Mouse (Mus musculus) hindbrain, embryonic 15.5 days (tissue): ENCODE data around the gene Myh8. TPM values are rescaled to one million over a fixed set of nuclear protein-coding genes. Genes with fewer than 3 reads are reported as not detected.
A peak's percentile ranks its signal among the peaks of the same experiment; 100 is the strongest.

ENCODE experiments used
- ATAC-seq: fragments of 200-750 bp; cut with Nextera tagmentation; 2 replicates; pipeline ENCODE4 v1.8.0; 2017; ENCODE audit warnings: low read depth, moderate number of reproducible peaks, moderate TSS enrichment; ENCODE audit not compliant: low FRiP score
- H3K27ac ChIP-seq: fragments of 300-500 bp; sonication (generic); replicated peaks from 2 replicates; pipeline ENCODE4 v1.5.1; 2015; ENCODE audit warnings: mild to moderate bottlenecking, inconsistent platforms
- H3K27me3 ChIP-seq: fragments of 300-500 bp; sonication (generic); 2 replicates; pipeline ENCODE4 v1.6.1; 2015; ENCODE audit warnings: control low read depth, inconsistent platforms
- H3K36me3 ChIP-seq: fragments of 300-500 bp; sonication (generic); 2 replicates; pipeline ENCODE4 v1.6.1; 2015; ENCODE audit warnings: control low read depth, inconsistent platforms
- H3K4me1 ChIP-seq: fragments of 300-500 bp; sonication (generic); replicated peaks from 2 replicates; pipeline ENCODE4 v1.6.1; 2015; ENCODE audit warnings: control low read depth, inconsistent platforms
- H3K4me2 ChIP-seq: fragments of 300-500 bp; sonication (generic); 2 replicates; pipeline ENCODE4 v1.6.1; 2015; ENCODE audit warnings: moderate library complexity, mild to moderate bottlenecking, inconsistent platforms
- H3K4me3 ChIP-seq: fragments of 300-500 bp; sonication (generic); 2 replicates; pipeline ENCODE4 v1.5.1; 2015; ENCODE audit warnings: mild to moderate bottlenecking, inconsistent platforms
- H3K9ac ChIP-seq: fragments of 300-500 bp; sonication (generic); 2 replicates; pipeline ENCODE4 v1.6.1; 2015; ENCODE audit warnings: inconsistent platforms
- H3K9me3 ChIP-seq: fragments of 300-500 bp; sonication (generic); 2 replicates; pipeline ENCODE4 v1.6.1; 2016; ENCODE audit warnings: control low read depth, inconsistent platforms
- WGBS: fragments of 180-500 bp; shearing (Covaris S2); methylation state at CpG from one replicate; pipeline ENCODE4 v1.1.7; 2015; 5-methylcytosine and 5-hydroxymethylcytosine counted together
- polyA plus RNA-seq: library from polyadenylated mRNA; unstranded; fragments of >200 nt; fragmentation: Nextera tagmentation; extraction: Ambion mirVana; gene quantifications from 2 replicates; pipeline ENCODE4 v1.2.1, GENCODE M21; 2015

Myh8 gene
- polyA plus RNA-seq: 1.8 TPM in 2 replicates

DNA sequence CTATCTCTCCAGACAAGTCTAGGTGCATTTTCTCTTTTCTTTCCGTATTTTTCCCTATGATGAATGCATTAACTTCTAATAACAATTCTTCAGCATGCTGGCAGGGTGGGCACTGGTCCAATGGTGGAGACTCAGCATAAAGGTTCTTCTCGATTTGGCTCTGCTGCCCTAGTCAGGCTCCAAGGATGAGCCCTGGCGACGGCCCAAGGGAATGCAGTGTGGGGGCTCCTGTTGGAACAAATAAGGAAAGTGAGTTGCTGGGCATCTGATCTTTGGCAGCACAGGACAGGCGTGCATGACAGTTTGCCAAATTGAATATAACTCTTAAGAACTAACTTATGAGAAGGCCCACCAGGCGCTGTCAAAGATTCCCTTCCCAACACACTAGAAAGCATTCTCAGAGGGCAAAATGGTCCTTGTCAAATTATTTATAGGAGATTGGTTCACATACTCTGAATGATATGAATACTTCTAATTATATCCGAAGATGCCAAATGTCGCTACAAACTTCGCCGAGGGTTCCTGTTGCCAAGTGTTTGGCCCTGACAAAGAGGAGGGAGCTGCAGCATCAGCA, at the start of gene Myh8:
TSS of gene Myh8 (plus strand) at position 524 of the 574 bp plus-strand sequence.
- Histone ChIP-seq H3K27me3 (no peaks in the 10 kb centered on the region), H3K9me3 (no peaks in the 10 kb centered on the region), H3K27ac (no peak within 1 kb of the TSS), H3K4me2 (no peak within 1 kb of the TSS), H3K4me3 (no peak within 1 kb of the TSS), H3K36me3 (no peaks in the 10 kb centered on the region), H3K4me1 (peaks cover 8% of the 10 kb centered on the region; the same call in 1 of the 2 replicates), H3K9ac (no peak within 1 kb of the TSS)
- peak; percentile 42; the same call in 1 of the 2 replicates for ATAC-seq
- 64% methylated on average over 10 of the region's 10 CpGs for WGBS

DNA sequence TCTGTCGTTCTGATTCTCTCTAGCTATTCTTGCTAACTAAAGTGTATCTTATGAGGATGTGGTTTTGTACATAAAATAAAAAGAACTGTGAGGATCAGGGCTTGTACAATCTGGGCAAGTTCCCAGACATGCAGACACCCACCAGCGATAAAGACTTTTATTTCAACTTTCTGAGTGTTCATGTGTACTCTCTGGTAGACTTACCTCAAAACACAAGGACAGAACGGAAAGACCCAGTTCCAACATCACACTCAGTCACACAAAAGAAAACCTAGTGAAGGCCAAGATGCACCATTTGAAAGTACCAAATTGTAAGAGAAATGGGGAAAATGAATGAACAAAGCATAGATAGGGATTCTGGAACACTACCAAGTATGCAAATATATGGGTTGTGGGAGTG, 48.2 kb upstream of the Myh8 start:
- Histone ChIP-seq H3K9me3 (no peaks in the 10 kb centered on the region), H3K4me1 (no peaks in the 10 kb centered on the region), H3K4me3 (no peak overlapping the region), H3K27me3 (no peaks in the 10 kb centered on the region), H3K9ac (no peak overlapping the region), H3K27ac (no peak overlapping the region), H3K4me2 (no peak overlapping the region), H3K36me3 (no peaks in the 10 kb centered on the region)
- 82% methylated on average over 3 of the region's 3 CpGs for WGBS
- ATAC-seq: no peak

DNA sequence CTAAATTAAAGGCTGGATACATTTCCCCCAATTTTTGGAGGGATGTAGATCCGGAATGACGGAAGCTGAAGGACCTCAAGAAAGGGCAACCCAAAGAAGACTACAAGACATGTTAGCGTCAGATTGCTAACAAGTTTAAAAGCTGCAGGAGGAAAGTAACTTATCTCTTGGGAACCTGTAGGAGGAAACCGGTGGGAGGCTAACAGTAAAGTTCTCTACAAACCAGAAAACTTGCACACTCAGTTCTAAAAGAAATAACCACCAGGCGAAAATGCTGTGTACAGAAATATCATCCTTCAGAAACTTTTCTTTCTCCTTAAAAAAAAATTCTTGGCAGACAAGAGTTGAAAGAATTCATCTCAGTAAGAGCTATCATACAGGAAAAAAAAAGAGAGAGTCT, 47.8 kb upstream of the Myh8 start:
- 86% methylated on average over 5 of the region's 5 CpGs for WGBS
- Histone ChIP-seq H3K27ac (no peak overlapping the region), H3K9me3 (no peaks in the 10 kb centered on the region), H3K36me3 (no peaks in the 10 kb centered on the region), H3K4me3 (no peak overlapping the region), H3K27me3 (no peaks in the 10 kb centered on the region), H3K9ac (no peak overlapping the region), H3K4me2 (no peak overlapping the region), H3K4me1 (no peaks in the 10 kb centered on the region)
- ATAC-seq: no peak

- H3K4me3 ChIP-seq: no peak overlapping the region
- no peaks in the 10 kb centered on the region for H3K27me3 ChIP-seq
- no peaks in the 10 kb centered on the region for H3K9me3 ChIP-seq
- H3K4me2 ChIP-seq: no peak overlapping the region
- WGBS: 87% methylated on average over 2 of the region's 2 CpGs
- no peak overlapping the region for H3K27ac ChIP-seq
- no peak for ATAC-seq
- H3K36me3 ChIP-seq: no peaks in the 10 kb centered on the region
- H3K4me1 ChIP-seq: no peaks in the 10 kb centered on the region
- no peak overlapping the region for H3K9ac ChIP-seq
Measured at GRCm38 (mm10) chr11:67229946-67230345, 47.0 kb upstream of the Myh8 start.

DNA sequence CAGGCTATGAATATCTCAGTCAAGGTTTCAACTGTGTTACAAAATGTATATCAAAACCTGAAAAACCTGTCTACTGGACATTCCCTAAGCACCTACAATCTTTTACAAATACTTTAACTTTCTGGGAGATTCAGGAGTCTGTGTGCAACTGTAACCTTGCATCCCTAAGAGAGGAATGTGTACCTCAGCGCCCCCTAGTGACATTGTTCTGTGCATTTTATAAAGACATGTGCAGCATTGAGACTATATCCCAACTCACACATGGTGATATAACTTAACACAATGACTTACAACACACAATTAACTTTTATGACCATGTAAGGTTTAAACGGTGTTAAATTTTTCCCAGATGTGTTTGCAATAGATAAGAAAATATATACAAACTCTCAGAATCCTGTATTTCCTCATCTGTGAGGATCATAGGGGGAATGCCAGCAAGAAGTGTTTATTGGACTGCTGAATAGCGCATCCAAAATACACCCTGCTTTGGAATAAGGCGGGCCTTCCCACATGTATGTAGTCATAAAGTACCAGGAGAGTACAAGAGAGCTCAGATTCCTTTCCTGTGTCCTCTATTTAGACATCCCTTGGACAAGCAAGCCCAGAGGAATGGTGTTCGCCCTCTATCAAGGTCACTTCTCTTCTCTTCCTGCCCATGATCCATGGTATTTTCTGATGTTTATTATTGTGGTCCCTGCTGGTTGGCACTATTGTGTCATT, 41.1 kb upstream of the Myh8 start:
- Histone ChIP-seq H3K4me2 (no peak overlapping the region), H3K4me1 (no peaks in the 10 kb centered on the region), H3K9me3 (no peaks in the 10 kb centered on the region), H3K27me3 (no peaks in the 10 kb centered on the region), H3K27ac (no peak overlapping the region), H3K9ac (no peak overlapping the region), H3K36me3 (no peaks in the 10 kb centered on the region), H3K4me3 (no peak overlapping the region)
- ATAC-seq: no peak
- 65% methylated on average over 5 of the region's 5 CpGs for WGBS

GRCm38 (mm10) chr11:67236799-67237198, 40.1 kb upstream of the Myh8 start:
- Histone ChIP-seq H3K4me3 (no peak overlapping the region), H3K4me1 (no peaks in the 10 kb centered on the region), H3K27me3 (no peaks in the 10 kb centered on the region), H3K4me2 (no peak overlapping the region), H3K27ac (no peak overlapping the region), H3K9me3 (no peaks in the 10 kb centered on the region), H3K9ac (no peak overlapping the region), H3K36me3 (no peaks in the 10 kb centered on the region)
- no peak for ATAC-seq
- 92% methylated on average over 9 of the region's 9 CpGs for WGBS

DNA sequence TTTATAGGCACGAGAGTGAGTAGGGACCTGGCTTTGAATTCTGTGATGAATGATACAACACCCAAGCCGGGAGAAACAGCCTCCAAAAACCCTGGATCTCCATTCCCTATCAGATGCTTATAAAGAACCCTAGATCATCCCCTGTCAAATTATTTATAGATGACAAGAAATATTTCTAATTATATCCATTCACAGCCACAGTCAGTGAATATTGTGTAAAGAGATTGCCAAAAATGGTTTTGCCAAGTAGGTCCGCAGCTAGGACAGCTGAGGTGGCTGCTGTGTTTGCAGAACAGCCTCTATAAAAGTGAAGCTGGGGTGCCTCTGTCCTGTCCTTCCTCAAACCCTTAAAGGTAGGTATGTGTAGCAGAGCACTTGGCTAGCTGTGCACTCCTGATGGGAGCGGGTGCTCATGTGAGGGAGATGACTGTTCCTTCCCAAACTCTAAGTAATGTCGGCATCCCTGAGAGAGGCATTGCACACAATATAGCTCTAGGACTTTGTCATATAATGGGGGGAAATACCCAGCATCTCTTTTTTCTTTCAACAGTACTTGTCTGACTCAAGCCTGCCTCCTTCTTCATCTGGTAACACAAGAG, 39.3 kb upstream of the Myh8 start, which contains the start of gene Myh4:
TSS of gene Myh4 (plus strand) at position 549 of the 599 bp plus-strand sequence.
- no peak within 1 kb of the TSS for H3K27ac ChIP-seq
- no peak within 1 kb of the TSS for H3K4me2 ChIP-seq
- no peak for ATAC-seq
- H3K4me3 ChIP-seq: no peak within 1 kb of the TSS
- H3K4me1 ChIP-seq: no peaks in the 10 kb centered on the region
- no peaks in the 10 kb centered on the region for H3K9me3 ChIP-seq
- no peak within 1 kb of the TSS for H3K9ac ChIP-seq
- 74% methylated on average over 5 of the region's 5 CpGs for WGBS
- H3K36me3 ChIP-seq: no peaks in the 10 kb centered on the region
- no peaks in the 10 kb centered on the region for H3K27me3 ChIP-seq

GRCm38 (mm10) chr11:67241051-67241450, 35.9 kb upstream of the Myh8 start:
- WGBS: 85% methylated on average over 6 of the region's 6 CpGs

DNA sequence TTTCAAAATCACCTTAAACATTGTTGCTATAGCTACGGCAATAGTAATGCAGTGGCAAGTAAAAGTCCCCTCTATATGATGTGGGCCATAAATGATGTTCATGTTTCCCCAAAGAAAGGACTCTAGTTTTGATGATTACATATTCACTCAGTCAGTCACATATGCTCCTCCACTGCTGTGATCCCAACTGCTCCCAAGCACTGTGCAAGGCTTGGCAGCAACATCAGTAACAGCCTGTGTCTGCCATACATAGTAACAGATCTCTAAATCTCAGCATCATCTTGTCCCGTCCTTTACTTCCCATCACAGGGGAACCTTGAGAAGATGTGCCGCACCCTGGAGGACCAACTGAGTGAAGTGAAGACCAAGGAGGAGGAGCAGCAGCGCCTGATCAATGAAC, 23.2 kb upstream of the Myh8 start:
- no peak overlapping the region for H3K27ac ChIP-seq
- H3K9me3 ChIP-seq: no peaks in the 10 kb centered on the region
- no peaks in the 10 kb centered on the region for H3K36me3 ChIP-seq
- no peaks in the 10 kb centered on the region for H3K27me3 ChIP-seq
- no peak for ATAC-seq
- no peak overlapping the region for H3K4me3 ChIP-seq
- H3K9ac ChIP-seq: no peak overlapping the region
- H3K4me1 ChIP-seq: no peaks in the 10 kb centered on the region
- H3K4me2 ChIP-seq: no peak overlapping the region
- 90% methylated on average over 4 of the region's 4 CpGs for WGBS

More at GRCm38 (mm10) chr11:67241051-67241450, 35.9 kb upstream of the Myh8 start:
- H3K36me3 ChIP-seq: no peaks in the 10 kb centered on the region
- H3K27me3 ChIP-seq: no peaks in the 10 kb centered on the region
- ATAC-seq: no peak
- H3K4me2 ChIP-seq: no peak overlapping the region
- H3K9ac ChIP-seq: no peak overlapping the region
- H3K27ac ChIP-seq: no peak overlapping the region
- no peak overlapping the region for H3K4me3 ChIP-seq
- H3K4me1 ChIP-seq: no peaks in the 10 kb centered on the region
- H3K9me3 ChIP-seq: no peaks in the 10 kb centered on the region

DNA sequence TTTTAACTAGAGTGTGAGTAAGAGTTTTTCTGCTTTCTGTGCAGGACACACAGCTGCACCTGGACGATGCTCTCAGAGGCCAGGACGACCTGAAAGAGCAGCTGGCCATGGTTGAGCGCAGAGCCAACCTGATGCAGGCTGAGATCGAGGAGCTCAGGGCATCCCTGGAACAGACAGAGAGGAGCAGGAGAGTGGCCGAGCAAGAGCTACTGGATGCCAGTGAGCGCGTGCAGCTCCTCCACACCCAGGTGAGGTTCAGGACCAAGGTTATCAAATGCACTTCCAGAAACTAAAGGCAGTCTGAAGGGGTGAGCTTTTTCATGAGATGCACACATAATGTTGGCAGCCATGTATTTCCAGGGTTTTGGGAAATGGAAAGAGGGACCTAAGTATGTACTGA, 19.9 kb upstream of the Myh8 start:
- Histone ChIP-seq H3K9ac (no peak overlapping the region), H3K4me2 (no peak overlapping the region), H3K36me3 (no peaks in the 10 kb centered on the region), H3K27me3 (no peaks in the 10 kb centered on the region), H3K4me1 (no peaks in the 10 kb centered on the region), H3K27ac (no peak overlapping the region), H3K4me3 (no peak overlapping the region), H3K9me3 (no peaks in the 10 kb centered on the region)
- WGBS: 90% methylated on average over 7 of the region's 7 CpGs
- no peak for ATAC-seq

DNA sequence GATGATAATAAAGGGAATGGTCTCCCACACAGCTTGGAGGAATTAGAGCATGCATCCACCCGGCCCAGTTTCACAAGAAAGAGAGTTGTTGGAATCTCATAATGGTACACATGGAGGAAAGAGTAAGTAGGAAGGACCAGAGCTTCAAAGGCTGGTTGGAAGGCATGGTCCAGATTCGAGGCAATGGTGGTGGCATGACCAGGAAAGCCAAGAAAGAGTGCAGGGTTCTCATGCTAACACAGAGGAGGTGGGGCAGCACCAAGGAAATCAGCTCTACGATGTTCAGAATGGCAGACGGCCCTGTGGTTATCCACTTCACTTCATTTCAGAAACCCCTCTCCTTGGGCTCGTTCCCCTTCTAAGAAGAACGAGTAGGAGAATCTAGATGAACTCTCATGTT, 16.0 kb upstream of the Myh8 start:
- H3K4me2 ChIP-seq: no peak overlapping the region
- H3K27me3 ChIP-seq: no peaks in the 10 kb centered on the region
- no peaks in the 10 kb centered on the region for H3K4me1 ChIP-seq
- H3K9ac ChIP-seq: no peak overlapping the region
- ATAC-seq: no peak
- H3K27ac ChIP-seq: no peak overlapping the region
- no peak overlapping the region for H3K4me3 ChIP-seq
- no peaks in the 10 kb centered on the region for H3K36me3 ChIP-seq
- no peaks in the 10 kb centered on the region for H3K9me3 ChIP-seq
- WGBS: 86% methylated on average over 6 of the region's 6 CpGs

DNA sequence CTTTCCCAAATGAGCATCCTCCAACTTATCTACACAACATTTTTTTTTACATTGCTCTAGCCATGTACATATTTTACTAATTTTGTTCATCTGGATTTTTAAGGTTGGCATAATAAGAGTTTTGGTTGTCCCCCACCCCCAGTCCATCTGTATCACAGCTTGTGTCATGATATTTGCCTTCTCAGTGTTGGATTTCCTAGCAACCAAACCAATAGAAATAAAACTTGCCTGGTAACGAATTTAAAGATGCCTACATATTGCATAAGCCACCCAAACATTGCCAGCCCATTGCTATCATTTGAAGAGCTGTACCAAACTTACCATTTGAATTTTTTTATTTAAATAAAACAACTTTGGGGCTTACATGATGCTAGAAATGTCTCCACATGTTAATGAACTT, 16.5 kb downstream of the Myh8 start:
- no peaks in the 10 kb centered on the region for H3K27me3 ChIP-seq
- no peak overlapping the region for H3K4me2 ChIP-seq
- WGBS: 71% methylated on average over 1 of the region's 1 CpGs
- H3K36me3 ChIP-seq: no peaks in the 10 kb centered on the region
- H3K4me3 ChIP-seq: no peak overlapping the region
- no peak for ATAC-seq
- H3K27ac ChIP-seq: no peak overlapping the region
- H3K9ac ChIP-seq: no peak overlapping the region
- no peaks in the 10 kb centered on the region for H3K9me3 ChIP-seq
- H3K4me1 ChIP-seq: no peaks in the 10 kb centered on the region
